Mouse (Mus musculus) heart, postnatal 0 days (tissue): Measurements from ENCODE around the gene Gm10190. TPM values are rescaled to one million over a fixed set of nuclear protein-coding genes. Genes with fewer than 3 reads are reported as not detected.

ENCODE experiments used
- ATAC-seq: fragments of 200-750 bp; cut with Nextera tagmentation; 2 replicates; pipeline ENCODE4 v1.8.0; 2017; ENCODE audit warnings: low read depth, moderate number of reproducible peaks, moderate library complexity; ENCODE audit not compliant: insufficient read depth
- DNase-seq: peaks from one replicate; pipeline ENCODE4 v3.0.0-alpha.2; 2016; ENCODE audit warnings: low spot score
- H3K27ac ChIP-seq: fragments of 300-500 bp; sonication (generic); 2 replicates; pipeline ENCODE4 v1.5.1; 2014; ENCODE audit warnings: low read depth, mild to moderate bottlenecking
- H3K27me3 ChIP-seq: fragments of 300-500 bp; sonication (generic); 2 replicates; pipeline ENCODE4 v1.6.1; 2014; ENCODE audit warnings: low read length, mixed read lengths; ENCODE audit not compliant: control insufficient read depth, insufficient read depth
- H3K36me3 ChIP-seq: fragments of 300-500 bp; sonication (generic); replicated peaks from 2 replicates; pipeline ENCODE4 v1.6.1; 2014; ENCODE audit warnings: low read length, mixed read lengths; ENCODE audit not compliant: control insufficient read depth, insufficient read depth
- H3K4me1 ChIP-seq: fragments of 300-500 bp; sonication (generic); 2 replicates; pipeline ENCODE4 v1.6.1; 2014; ENCODE audit warnings: antibody characterized with exemption; ENCODE audit not compliant: control insufficient read depth, insufficient read depth
- H3K4me2 ChIP-seq: fragments of 300-500 bp; sonication (generic); 2 replicates; pipeline ENCODE4 v1.6.1; 2014; ENCODE audit warnings: low read depth, mild to moderate bottlenecking, low read length, moderate library complexity
- H3K4me3 ChIP-seq: fragments of 300-500 bp; sonication (generic); 2 replicates; pipeline ENCODE4 v1.5.1; 2014; ENCODE audit warnings: low read depth, low read length
- H3K9ac ChIP-seq: fragments of 300-500 bp; sonication (generic); replicated peaks from 2 replicates; pipeline ENCODE4 v1.6.1; 2014; ENCODE audit warnings: low read depth, low read length, mixed read lengths
- H3K9me3 ChIP-seq: fragments of 300-500 bp; sonication (generic); replicated peaks from 2 replicates; pipeline ENCODE4 v1.6.1; 2016; ENCODE audit warnings: low read length; ENCODE audit not compliant: control insufficient read depth
- CTCF ChIP-seq: IDR thresholded peaks from 2 replicates; pipeline ENCODE4 v1.5.1; 2016; ENCODE audit warnings: antibody characterized with exemption, control low read depth, low read depth
- EP300 ChIP-seq: IDR thresholded peaks from 2 replicates; pipeline ENCODE4 v1.6.1; 2016; ENCODE audit warnings: antibody characterized with exemption, low read depth
- WGBS: fragments of 180-500 bp; shearing (Covaris S2); extraction: QIAGEN DNeasy Blood & Tissue Kit; methylation state at CpG from one replicate; pipeline ENCODE4 v1.1.7; 2014; 5-methylcytosine and 5-hydroxymethylcytosine counted together
- polyA plus RNA-seq: library from polyadenylated mRNA; unstranded; fragments of >200 nt; fragmentation: Nextera tagmentation; extraction: Ambion mirVana; gene quantifications from 2 replicates; pipeline ENCODE4 v1.2.1, GENCODE M21; 2015
- total RNA-seq: library from RNA; depleted of rRNA; stranded (reverse); fragments of >200 nt; gene quantifications from 2 replicates; pipeline ENCODE4 v1.2.3, GENCODE M21; 2014; ENCODE audit warnings: low replicate concordance; rRNA removed

Gm10190 gene
- total RNA-seq (not detected in 2 replicates), polyA plus RNA-seq (0.90 and 1.1 TPM in 2 replicates)

GRCm38 (mm10) chr17:80372989-80373725 is at the start of gene Gm10190:
Gene Gm10190 (minus strand): TSS chr17:80373541.
- no peak for TF ChIP-seq EP300
- TF ChIP-seq CTCF: no peak
- no peaks in the 10 kb centered on the region for H3K27me3 ChIP-seq
- peak within 1 kb of the TSS; percentile 55 for H3K4me3 ChIP-seq
- no peaks in the 10 kb centered on the region for H3K36me3 ChIP-seq
- WGBS: 3% methylated on average over 92 of the region's 102 CpGs
- no peaks in the 10 kb centered on the region for H3K9me3 ChIP-seq
- H3K4me1 ChIP-seq: no peaks in the 10 kb centered on the region
- peak within 1 kb of the TSS; percentile 79 for H3K4me2 ChIP-seq
- peak within 1 kb of the TSS; percentile 68 for H3K9ac ChIP-seq
- peak; percentile 91 for DNase-seq
- peak; percentile 99 for ATAC-seq
- peak within 1 kb of the TSS; percentile 71 for H3K27ac ChIP-seq

DNA sequence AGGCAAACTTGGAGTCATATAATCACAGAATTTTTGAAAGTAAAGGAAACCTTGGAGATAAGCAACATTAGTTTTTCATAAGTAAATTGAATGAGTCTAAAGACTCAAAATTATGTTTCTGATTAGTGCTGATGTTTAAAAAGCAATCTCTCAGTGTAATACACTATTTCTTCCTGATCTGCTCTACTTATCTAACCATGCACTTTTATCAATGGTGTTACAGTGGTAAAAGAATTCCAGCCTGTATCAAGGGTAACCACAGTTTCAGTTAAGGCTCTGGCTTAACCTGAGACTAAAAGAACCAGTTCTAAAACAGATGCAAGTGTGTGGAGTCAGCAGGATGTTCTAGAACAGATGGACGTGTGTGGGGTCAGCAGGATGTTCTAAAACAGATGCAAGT is 47.7 kb upstream of the Gm10190 start:
- 93% methylated on average over 1 of the region's 1 CpGs for WGBS
- Histone ChIP-seq H3K4me3 (no peak overlapping the region), H3K9ac (no peak overlapping the region), H3K9me3 (no peaks in the 10 kb centered on the region), H3K27ac (no peak overlapping the region), H3K36me3 (peaks cover 56% of the 10 kb centered on the region), H3K4me2 (no peak overlapping the region), H3K27me3 (no peaks in the 10 kb centered on the region), H3K4me1 (no peaks in the 10 kb centered on the region)
- DNase-seq: no peak
- TF ChIP-seq CTCF: no peak
- no peak for TF ChIP-seq EP300
- no peak for ATAC-seq

- WGBS: 87% methylated on average over 10 of the region's 10 CpGs
- no peak for ATAC-seq
These were observed 45.4 kb upstream of the Gm10190 start for GRCm38 (mm10) chr17:80418572-80419210.

DNA sequence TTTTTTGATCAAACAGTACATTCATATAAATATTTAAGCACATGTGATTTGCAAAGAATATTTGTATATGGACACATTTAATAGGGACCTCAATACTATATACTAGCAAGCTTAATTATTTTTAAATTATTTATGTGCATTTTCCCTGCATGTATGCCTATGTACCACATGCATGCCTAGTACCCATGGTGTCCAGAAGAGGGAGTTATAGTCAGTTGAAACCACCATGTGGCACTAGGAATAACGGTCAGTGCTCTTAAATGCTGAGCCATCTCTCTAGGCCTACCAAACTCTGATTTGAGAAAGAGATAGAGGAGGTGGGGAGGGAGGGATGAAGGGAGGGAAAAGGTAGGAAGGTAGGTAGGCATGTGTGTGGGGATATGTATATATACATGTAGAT is 37.8 kb upstream of the Gm10190 start:
- Histone ChIP-seq H3K27me3 (no peaks in the 10 kb centered on the region), H3K27ac (no peak overlapping the region), H3K9ac (no peak overlapping the region), H3K9me3 (no peaks in the 10 kb centered on the region), H3K4me3 (no peak overlapping the region), H3K36me3 (peaks cover 72% of the 10 kb centered on the region), H3K4me2 (no peak overlapping the region), H3K4me1 (no peaks in the 10 kb centered on the region)
- 56% methylated on average over 1 of the region's 1 CpGs for WGBS
- TF ChIP-seq EP300 (no peak), CTCF (peak; percentile 41)
- DNase-seq (no peak), ATAC-seq (no peak)

More at GRCm38 (mm10) chr17:80418572-80419210, 45.4 kb upstream of the Gm10190 start:
- no peak overlapping the region for H3K9ac ChIP-seq
- no peaks in the 10 kb centered on the region for H3K9me3 ChIP-seq
- no peaks in the 10 kb centered on the region for H3K27me3 ChIP-seq
- H3K4me1 ChIP-seq: no peaks in the 10 kb centered on the region
- H3K4me2 ChIP-seq: no peak overlapping the region
- H3K27ac ChIP-seq: no peak overlapping the region
- H3K36me3 ChIP-seq: peaks cover 67% of the 10 kb centered on the region
- TF ChIP-seq CTCF (no peak), EP300 (no peak)
- H3K4me3 ChIP-seq: no peak overlapping the region
- DNase-seq: no peak

- no peaks in the 10 kb centered on the region for H3K4me1 ChIP-seq
- DNase-seq (no peak), ATAC-seq (no peak)
- no peaks in the 10 kb centered on the region for H3K27me3 ChIP-seq
- H3K4me2 ChIP-seq: no peak overlapping the region
- H3K9me3 ChIP-seq: no peaks in the 10 kb centered on the region
- 95% methylated on average over 7 of the region's 7 CpGs for WGBS
- H3K9ac ChIP-seq: no peak overlapping the region
- H3K27ac ChIP-seq: no peak overlapping the region
- TF ChIP-seq CTCF (no peak), EP300 (no peak)
- peaks cover 42% of the 10 kb centered on the region for H3K36me3 ChIP-seq
- H3K4me3 ChIP-seq: no peak overlapping the region
These were observed 24.9 kb upstream of the Gm10190 start for GRCm38 (mm10) chr17:80398243-80398642.
